Mouse (Mus musculus): ENCODE data around the gene Golga2. TPM values are rescaled to one million over a fixed set of nuclear protein-coding genes. Genes with fewer than 3 reads are reported as not detected.

Gene Golga2
- total and polyA plus RNA-seq, 3 experiments: 15.4 to 27.1 (median 23.0) TPM

GRCm38 (mm10) chr2:32339912-32340642 is 52.9 kb downstream of the Golga2 start:
- peaks cover 83% of the 10 kb centered on the region for H3K27me3 ChIP-seq (replicated peaks)
- dilution Hi-C loops (cut with MboI; ENCODE audit: extremely low pct_ligation_motif_present, extremely low pct_unique_long_range_greater_than_20kb, low sequenced_read_pairs): no loop called here
- DNase-seq (ENCODE audit: extremely low read depth): no peak

GRCm38 (mm10) chr2:32340836-32341633 is 53.9 kb downstream of the Golga2 start:
- dilution Hi-C loops (cut with MboI; ENCODE audit: extremely low pct_ligation_motif_present, extremely low pct_unique_long_range_greater_than_20kb, low sequenced_read_pairs): no loop called here
- Histone ChIP-seq H3K79me2 (replicated peaks; ENCODE audit: control insufficient read depth, extremely low read depth, insufficient read depth, poor library complexity, severe bottlenecking) (no peaks in the 10 kb centered on the region), H3K9me3 (replicated peaks; ENCODE audit: low read length) (peaks cover 7% of the 10 kb centered on the region), H3K4me3 (replicated peaks in 1 of 3; ENCODE audit: low read depth in 2 of 3, low read length in 2 of 3, poor library complexity in 1 of 3) (no peak overlapping the region), H3K27ac (ENCODE audit: insufficient read depth, low read depth) (no peak overlapping the region), H3K4me1 (ENCODE audit: control insufficient read depth in 1 of 2, insufficient read depth in 2 of 2) (peaks cover 0 to 6% of the 10 kb centered on the region in 2 experiments; a peak in 2 of 4 replicates), H3K36me3 (replicated peaks in 1 of 2; ENCODE audit: control insufficient read depth in 1 of 2, insufficient read depth in 1 of 2, low read length in 1 of 2) (no peaks in the 10 kb centered on the region), H3K4me2 (ENCODE audit: insufficient read depth, low read depth, poor library complexity, severe bottlenecking) (no peak overlapping the region), H3K9ac (ENCODE audit: insufficient read depth, low read depth) (no peak overlapping the region), H3K27me3 (replicated peaks) (peaks cover 77% of the 10 kb centered on the region)
- DNase-seq (ENCODE audit: extremely low read depth): no peak
- in situ Hi-C loops (cut with MboI; ENCODE audit: low pct_ligation_motif_present, low pct_unique_long_range_greater_than_20kb, low sequenced_read_pairs): no loop called here
- TF ChIP-seq JUN (IDR thresholded peaks at IDR 0.05; ENCODE audit: insufficient read depth, low read depth, low read length): no peak
- TF ChIP-seq MYC (IDR thresholded peaks at IDR 0.05; ENCODE audit: low read depth, low read length): no peak
- no peak for TF ChIP-seq TBP (conservative IDR thresholded peaks at IDR 0.05; ENCODE audit: low read depth, low read length)
- TF ChIP-seq MAFK (IDR thresholded peaks at IDR 0.05; ENCODE audit: insufficient replicate concordance, low read length): no peak
- TF ChIP-seq KAT2A (IDR thresholded peaks at IDR 0.05; ENCODE audit: insufficient replicate concordance, low read length): no peak
- no peak for TF ChIP-seq ELF1 (IDR thresholded peaks at IDR 0.05; ENCODE audit: low read depth, low read length)
- no peak for TF ChIP-seq TCF12 (IDR thresholded peaks at IDR 0.05; ENCODE audit: low read depth, low read length)
- TF ChIP-seq ZMIZ1 (IDR thresholded peaks at IDR 0.05; ENCODE audit: low read depth, low read length): no peak
- TF ChIP-seq RAD21 (IDR thresholded peaks at IDR 0.05; ENCODE audit: low read depth, low read length): no peak
- TF ChIP-seq NRF1 (IDR thresholded peaks at IDR 0.05; ENCODE audit: low read depth, low read length): no peak
- no peak for TF ChIP-seq EP300 (IDR thresholded peaks at IDR 0.05; ENCODE audit: low read length)
- TF ChIP-seq USF2 (conservative IDR thresholded peaks at IDR 0.05; ENCODE audit: low read depth, low read length): no peak
- no peak for TF ChIP-seq MEF2A (IDR thresholded peaks at IDR 0.05; ENCODE audit: borderline replicate concordance, low read depth, low read length)
- no peak for TF ChIP-seq SIN3A (IDR thresholded peaks at IDR 0.05; ENCODE audit: low read length)
- no peak for TF ChIP-seq UBTF (IDR thresholded peaks at IDR 0.05; ENCODE audit: low read depth, low read length)

More at GRCm38 (mm10) chr2:32339912-32340642, 52.9 kb downstream of the Golga2 start:
- H3K27ac ChIP-seq (ENCODE audit: insufficient read depth, low read depth): no peak overlapping the region
- H3K9me3 ChIP-seq (replicated peaks; ENCODE audit: low read length): peaks cover 7% of the 10 kb centered on the region
- no peak overlapping the region for H3K4me2 ChIP-seq (ENCODE audit: insufficient read depth, low read depth, poor library complexity, severe bottlenecking)
- in situ Hi-C loops (cut with MboI; ENCODE audit: low pct_ligation_motif_present, low pct_unique_long_range_greater_than_20kb, low sequenced_read_pairs): no loop called here
- TF ChIP-seq BHLHE40 (IDR thresholded peaks at IDR 0.05; ENCODE audit: low read depth, low read length) (no peak), EP300 (IDR thresholded peaks at IDR 0.05; ENCODE audit: low read length) (no peak), ZMIZ1 (IDR thresholded peaks at IDR 0.05; ENCODE audit: low read depth, low read length) (no peak), MAZ (IDR thresholded peaks at IDR 0.05; ENCODE audit: low read depth, low read length) (no peak), CHD1 (IDR thresholded peaks at IDR 0.05; ENCODE audit: low read depth, low read length) (no peak), MXI1 (IDR thresholded peaks at IDR 0.05; ENCODE audit: low read depth, low read length) (no peak), GABPA (IDR thresholded peaks at IDR 0.05; ENCODE audit: insufficient replicate concordance, low read depth, low read length) (no peak), MAFK (IDR thresholded peaks at IDR 0.05; ENCODE audit: insufficient replicate concordance, low read length) (no peak), CHD2 (IDR thresholded peaks at IDR 0.05; ENCODE audit: low read length) (no peak)
- no peak overlapping the region for H3K9ac ChIP-seq (ENCODE audit: insufficient read depth, low read depth)
- H3K36me3 ChIP-seq (replicated peaks in 1 of 2; ENCODE audit: control insufficient read depth in 1 of 2, insufficient read depth in 1 of 2, low read length in 1 of 2): no peaks in the 10 kb centered on the region
- peaks cover 0 to 6% of the 10 kb centered on the region in 2 experiments; a peak in 2 of 4 replicates for H3K4me1 ChIP-seq (ENCODE audit: control insufficient read depth in 1 of 2, insufficient read depth in 2 of 2)
- no peaks in the 10 kb centered on the region for H3K79me2 ChIP-seq (replicated peaks; ENCODE audit: control insufficient read depth, extremely low read depth, insufficient read depth, poor library complexity, severe bottlenecking)
- no peak overlapping the region for H3K4me3 ChIP-seq (replicated peaks in 1 of 3; ENCODE audit: low read depth in 2 of 3, low read length in 2 of 3, poor library complexity in 1 of 3)
